Mouse (Mus musculus) cerebellum, postnatal 14 days (tissue): ENCODE measurements around the gene Kin.

Experiments
- DNase-seq, 2 experiments: peaks; one replicate each; pipeline ENCODE4 v3.0.0; 2021; ENCODE audit warnings: mixed read lengths in 2 of 2

Kin gene

DNA sequence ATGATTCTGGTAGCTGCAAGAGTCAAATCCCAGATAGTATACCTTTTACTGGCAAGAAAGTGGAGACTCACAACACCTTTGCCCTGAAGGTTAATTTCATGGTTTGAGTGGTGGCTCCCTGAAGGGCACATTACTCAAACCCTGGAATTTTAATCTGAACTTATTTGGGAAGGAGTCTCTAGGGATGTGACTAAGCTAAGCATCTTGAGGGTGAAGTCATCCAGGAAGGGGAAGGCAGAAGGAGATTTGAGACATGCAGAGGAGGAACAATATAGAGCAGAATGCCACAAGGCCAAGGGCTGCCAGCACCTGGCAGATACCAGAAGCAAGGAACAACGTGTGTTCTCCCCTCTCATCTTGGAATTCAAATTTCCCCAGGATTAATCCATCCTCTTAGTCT is 38.4 kb downstream of the Kin start:
- no peak for DNase-seq

DNA sequence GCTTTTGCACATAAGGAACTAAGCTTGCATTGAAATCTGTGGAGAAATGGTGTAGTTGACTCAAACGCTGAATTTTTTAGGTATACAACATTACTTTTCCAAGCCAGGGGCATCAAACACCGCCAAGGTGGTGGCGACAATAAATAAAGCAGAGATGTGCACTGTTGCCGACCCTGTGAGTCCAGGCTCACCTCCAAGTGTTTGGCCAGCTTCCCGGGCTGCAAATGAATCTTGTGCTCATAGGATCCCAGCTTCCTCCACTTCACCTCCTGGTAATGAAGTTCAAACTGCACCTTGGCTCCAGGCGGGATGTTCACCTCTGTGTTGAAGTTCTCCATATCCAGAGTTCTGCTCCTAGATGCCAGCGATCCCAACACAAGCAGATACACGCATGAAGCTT is 38.9 kb downstream of the Kin start:
- DNase-seq, result peak; percentile 37 to 52

DNA sequence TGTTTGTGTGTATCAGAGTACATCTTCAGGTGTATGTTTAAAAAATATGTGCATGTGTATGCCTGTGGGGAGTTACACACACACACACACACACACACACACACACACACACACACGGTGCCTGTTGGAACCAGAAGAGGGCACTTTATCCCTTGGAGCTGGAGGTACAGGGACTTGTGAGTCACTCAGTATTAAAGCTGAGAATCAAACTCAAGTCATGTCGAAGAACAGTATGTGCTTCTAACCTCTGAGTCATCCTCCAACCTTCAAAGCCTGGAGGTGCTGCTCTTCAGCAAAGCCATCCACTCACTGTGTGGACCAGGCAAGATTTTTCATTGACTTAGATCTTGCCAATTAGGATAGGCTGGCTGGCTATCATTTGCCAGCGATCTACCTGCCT is 41.4 kb downstream of the Kin start:
- no peak for DNase-seq

DNA sequence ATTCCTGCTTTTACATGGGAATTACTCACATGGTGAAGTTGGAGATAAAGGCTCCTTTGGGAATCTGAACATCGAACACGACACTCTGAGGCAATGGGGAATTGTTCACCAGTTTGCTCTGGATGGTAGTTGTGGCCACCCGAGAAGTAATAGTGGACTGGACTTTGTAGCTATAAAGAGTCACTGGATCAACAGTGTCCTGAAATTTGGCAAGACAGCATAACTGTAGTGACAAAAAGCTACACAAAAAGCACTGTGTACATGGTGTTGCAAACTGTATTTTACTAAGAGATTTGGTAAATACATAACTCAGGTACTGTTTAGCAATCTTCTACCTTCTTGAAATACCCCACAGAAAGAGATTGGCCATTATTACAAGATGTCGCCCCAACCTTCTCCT is 45.7 kb downstream of the Kin start:
- no peak for DNase-seq

DNA sequence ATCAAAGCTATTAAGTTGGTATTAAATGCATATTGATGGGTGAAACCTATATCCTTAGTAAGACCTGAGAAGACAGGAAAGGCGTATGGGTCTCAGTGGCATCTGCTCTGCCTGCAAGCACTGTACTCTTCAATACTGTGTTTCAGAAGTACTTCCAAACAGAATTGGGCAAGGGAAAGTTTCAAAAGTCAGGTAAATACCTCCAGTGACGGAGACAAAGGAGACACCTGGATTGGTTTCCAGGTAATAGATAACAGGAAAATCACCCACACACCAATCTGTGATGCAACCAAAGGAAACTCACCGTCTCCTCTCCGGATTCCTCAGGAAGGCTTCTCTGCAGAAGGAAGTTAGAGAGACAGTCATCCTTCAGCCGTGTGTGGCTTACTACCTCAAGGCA is 47.1 kb downstream of the Kin start:
- no peak for DNase-seq

DNA sequence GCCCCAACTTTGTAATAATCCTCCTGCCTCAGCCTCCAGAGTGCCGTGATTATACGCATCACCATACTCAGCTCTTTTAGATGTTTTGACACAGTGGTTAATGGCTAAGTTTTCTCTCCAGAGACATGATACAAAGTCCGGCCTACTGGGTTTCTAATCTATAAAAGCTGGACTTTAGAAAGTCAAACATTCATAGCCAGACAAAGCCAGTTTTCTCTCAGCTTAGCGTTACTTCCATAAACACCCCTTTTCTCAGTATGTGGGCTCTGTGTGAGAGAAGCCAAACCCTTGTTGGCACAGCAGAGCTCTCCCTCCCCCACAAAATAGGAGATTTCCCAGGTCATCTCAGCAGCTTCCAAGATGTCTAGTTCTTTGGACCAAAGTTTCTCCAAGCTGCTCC is 48.2 kb downstream of the Kin start:
- DNase-seq, result no peak

DNA sequence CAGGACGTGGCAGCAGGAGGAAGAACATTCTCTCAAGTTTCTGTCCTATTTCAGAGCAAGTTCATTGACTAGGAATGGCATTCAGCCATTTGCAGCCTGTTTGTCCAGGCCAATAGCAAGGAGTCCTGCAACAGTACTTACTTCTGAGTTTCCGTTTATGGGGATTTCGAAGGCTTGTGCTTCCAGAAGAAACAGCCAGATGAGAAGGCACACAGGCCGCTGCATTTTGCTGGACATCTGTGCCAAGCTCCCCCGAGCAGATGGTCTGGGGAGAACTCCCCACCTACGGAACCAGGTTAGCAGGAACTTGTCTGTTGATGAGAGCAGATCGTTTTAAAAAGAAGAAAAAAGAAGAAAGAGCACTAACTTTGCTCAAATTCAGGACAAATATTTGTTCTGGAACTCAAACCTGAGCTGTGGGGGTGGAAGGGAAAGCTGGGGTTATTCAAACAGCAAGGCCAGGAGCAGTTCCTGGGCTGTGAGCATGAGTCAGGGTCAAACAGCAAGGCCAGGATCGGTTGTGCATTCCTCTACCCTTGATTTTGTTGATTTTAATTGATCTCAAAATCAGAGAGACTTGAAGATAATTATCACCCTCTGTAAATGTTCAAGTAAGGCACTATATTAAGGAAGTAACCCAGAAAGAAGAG is 50.1 kb downstream of the Kin start:
- DNase-seq, result no peak

DNA sequence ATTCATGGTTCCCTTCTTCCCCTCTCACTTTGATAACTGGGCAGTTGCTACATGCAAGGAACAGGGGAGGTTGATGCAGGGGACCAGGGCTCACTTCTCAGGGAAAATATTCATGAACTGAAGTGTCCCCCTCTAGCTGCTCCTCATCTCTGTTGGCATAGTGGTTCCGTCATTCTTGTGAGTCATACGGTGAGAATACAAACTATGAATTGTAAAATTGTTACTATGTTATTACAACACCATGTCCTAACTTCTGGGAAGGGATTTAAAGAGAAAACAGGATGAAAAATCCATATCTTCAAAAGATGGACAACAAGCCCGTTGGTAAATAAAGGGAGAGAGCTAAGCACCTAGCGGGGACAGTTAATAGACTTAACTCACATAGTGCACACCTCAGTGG is 50.9 kb downstream of the Kin start, which contains the start of gene Itih2:
Itih2 (minus strand) TSS at position 101 of the 400 bp plus-strand sequence.
- no peak for DNase-seq

DNA sequence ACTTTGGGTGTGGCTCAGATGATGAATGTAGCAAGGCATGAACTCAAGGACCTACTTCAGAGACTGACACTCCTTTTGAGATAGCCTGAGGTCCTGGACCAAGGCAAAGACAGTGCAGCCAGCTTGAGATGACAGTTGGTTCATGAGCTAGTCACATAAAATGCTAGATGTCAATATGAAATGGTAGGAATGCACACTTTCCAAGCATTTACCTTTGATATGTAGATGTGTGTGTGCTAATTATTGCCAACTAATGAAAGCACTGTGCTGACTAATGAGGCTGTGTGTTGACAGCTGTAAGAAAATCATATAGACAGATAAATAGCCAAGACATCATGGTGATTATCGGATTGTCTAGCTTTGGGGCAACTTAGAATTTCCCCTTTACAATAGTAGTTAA is 51.7 kb downstream of the Kin start:
- no peak for DNase-seq

DNA sequence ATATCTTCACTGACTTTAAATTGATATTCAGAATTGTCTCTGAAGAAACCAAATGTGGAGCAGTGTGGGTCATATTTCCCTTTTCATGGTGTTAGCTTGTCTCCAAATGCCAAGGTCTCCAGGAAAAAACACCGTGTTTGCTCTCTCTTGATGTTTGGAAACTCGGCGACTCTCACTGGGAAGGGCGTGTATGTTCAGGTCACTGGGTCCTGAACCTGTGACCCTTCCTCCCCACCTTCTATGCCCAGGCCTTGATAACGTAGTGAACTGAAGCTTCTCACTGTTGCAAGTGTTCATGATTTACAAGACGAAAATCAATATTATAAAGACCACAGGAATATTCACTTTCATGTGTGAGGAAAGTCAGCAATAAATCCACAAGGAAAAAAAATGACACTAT is 53.5 kb downstream of the Kin start:
- DNase-seq, result no peak

DNA sequence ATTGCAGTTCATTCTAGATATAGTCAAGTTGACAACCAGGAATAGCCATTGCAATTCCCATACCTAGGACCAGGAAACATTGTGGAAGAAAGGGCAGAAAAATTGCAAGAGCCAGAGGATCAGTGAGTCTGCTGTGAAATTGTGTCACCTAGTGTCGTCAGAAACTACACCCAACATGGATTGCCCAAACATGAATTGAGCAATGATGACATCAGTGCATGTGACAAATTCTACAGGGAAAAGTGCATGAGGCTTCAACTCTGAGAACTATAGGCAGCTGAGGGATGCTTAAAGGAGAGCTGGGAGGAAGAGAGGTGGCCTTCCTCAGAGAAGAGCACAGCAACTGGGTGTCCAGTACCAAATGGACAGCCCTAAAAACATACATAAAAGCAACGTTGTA is 56.9 kb downstream of the Kin start:
- no peak for DNase-seq

DNA sequence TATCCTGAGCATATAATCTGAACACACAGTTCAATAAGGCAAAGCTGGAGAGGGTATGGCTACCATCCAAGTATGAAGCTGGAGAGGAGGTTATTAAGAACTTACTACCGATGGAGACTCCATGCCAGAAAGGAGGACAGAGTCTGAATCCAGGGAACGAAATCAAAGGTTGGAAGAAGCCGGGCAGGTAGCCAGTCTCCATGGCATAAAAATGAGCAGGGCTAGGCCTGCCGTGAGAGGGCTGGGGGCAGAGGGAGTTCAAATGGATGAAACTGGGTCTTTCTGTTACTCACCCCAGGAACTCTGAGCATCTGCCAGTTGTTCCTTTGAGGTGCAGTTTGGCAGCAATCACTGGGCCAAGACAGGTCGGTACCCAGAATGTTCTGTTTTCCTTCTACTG is 60.1 kb downstream of the Kin start:
- peak; percentile 54 to 58 for DNase-seq
